In genomic region chr13:102835336-102835735, GRCm38 (mm10) we compare ENCODE assay signal across 24 mouse cellular contexts.
"Had no signal": no experiment of that assay in that cellular context is flagged by ENCODE, and none has a peak within 500 bp of the region (broad histone marks: within the 10 kb centered on the region; RNA-seq: fewer than 3 reads in every experiment).

No protein-coding gene starts in this region.

- H3K9ac ChIP-seq: limb, embryonic 13.5 days; liver, embryonic 12.5 days; liver, embryonic 15.5 days; lung, embryonic 15.5 days; midbrain, embryonic 13.5 days; neural tube, embryonic 15.5 days had no signal

- H3K4me3 ChIP-seq: limb, embryonic 13.5 days; liver, embryonic 12.5 days; liver, embryonic 15.5 days; lung, embryonic 15.5 days; megakaryocyte, embryonic 14.5 days; midbrain, embryonic 10.5 days; midbrain, embryonic 13.5 days; myocyte; neural tube, embryonic 15.5 days had no signal

- ATAC-seq: intestine, embryonic 16.5 days; liver, embryonic 12.5 days; midbrain, embryonic 13.5 days; midbrain, embryonic 16.5 days had no signal

- H3K4me2 ChIP-seq: limb, embryonic 13.5 days; liver, embryonic 12.5 days; liver, embryonic 15.5 days; lung, embryonic 15.5 days; midbrain, embryonic 13.5 days; neural tube, embryonic 15.5 days had no signal

- H3K36me3 ChIP-seq: limb, embryonic 13.5 days; liver, embryonic 15.5 days; lung, embryonic 15.5 days; midbrain, embryonic 13.5 days; neural tube, embryonic 15.5 days had no signal

- H3K9me3 ChIP-seq: limb, embryonic 13.5 days; liver, embryonic 12.5 days; liver, embryonic 15.5 days; lung, embryonic 15.5 days; megakaryocyte, embryonic 14.5 days; midbrain, embryonic 10.5 days; midbrain, embryonic 13.5 days; neural tube, embryonic 15.5 days had no signal

- DNase-seq: kidney, adult 18-20 months; kidney, adult 9 months; kidney, postnatal 14 days; kidney, postnatal 4 days; left cerebral cortex, postnatal 4 days; liver; lung, adult 18-20 months; lung, postnatal 10 days; lung, postnatal 36 days; retina, postnatal 1 day; right cerebral cortex, postnatal 4 days; thymus, postnatal 25 days had no signal

- H3K27ac ChIP-seq: limb, embryonic 13.5 days; liver, embryonic 12.5 days; liver, embryonic 15.5 days; lung, embryonic 15.5 days; midbrain, embryonic 10.5 days; midbrain, embryonic 13.5 days; neural tube, embryonic 15.5 days; stomach, postnatal 0 days had no signal

- H3K4me1 ChIP-seq: liver, embryonic 12.5 days; liver, embryonic 15.5 days; megakaryocyte, embryonic 14.5 days had no signal

- H3K27me3 ChIP-seq: limb, embryonic 13.5 days; liver, embryonic 12.5 days; liver, embryonic 15.5 days; lung, embryonic 15.5 days; megakaryocyte, embryonic 14.5 days; midbrain, embryonic 13.5 days; neural tube, embryonic 15.5 days had no signal
